Mouse (Mus musculus): ENCODE results near the gene Ccdc28b. TPM values are rescaled to one million over a fixed set of nuclear protein-coding genes. Genes with fewer than 3 reads are reported as not detected.
A peak's percentile ranks its signal among the peaks of the same experiment; 100 is the strongest.

Ccdc28b gene
- polyA plus RNA-seq, 1 experiment, result 14.1 TPM

DNA sequence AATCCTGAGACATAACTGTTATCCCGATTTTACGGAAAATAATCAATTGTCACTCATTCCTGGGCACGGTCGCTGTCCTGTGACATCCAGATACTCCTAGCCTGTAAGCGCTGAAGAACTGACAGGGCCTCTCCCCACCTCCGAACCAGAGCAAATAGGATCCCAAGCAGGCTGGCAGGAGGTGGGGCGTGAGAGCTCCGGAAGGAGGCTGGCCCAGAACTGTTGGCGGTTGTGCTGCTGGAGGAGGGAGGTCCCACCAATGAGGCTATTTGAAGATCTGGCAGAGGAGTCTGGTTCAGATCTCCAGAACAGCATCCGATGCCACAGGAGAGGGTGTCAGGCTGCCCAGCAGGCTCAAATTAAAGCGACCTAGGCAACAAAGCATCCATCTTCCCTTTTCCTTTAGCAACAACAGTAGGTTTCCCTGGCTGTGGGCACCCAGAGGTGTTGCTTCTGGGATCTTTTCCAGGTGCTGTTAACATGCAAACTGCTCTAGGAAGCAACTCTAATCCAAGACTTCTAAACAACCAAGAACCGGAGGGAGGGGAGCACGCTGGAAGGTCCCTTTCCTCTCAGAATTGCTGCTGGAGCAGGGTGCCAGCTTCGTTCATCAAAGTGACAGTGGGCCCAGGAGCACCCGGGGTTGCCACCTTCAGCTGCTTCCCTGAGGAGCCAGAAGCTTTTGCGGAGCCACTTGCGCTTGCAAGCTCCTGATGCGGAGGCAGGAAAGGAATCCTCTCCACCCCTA, 708 bp upstream of the Ccdc28b start:
- H3K27ac ChIP-seq (ENCODE audit: control insufficient read depth, insufficient read depth, low read depth, low read length), result peak overlapping the region; percentile 86
- H3K4me1 ChIP-seq (ENCODE audit: control insufficient read depth, insufficient read depth, low read length), result peaks cover 23% of the 10 kb centered on the region
- no peaks in the 10 kb centered on the region; the same call in 1 of the 2 replicates for H3K36me3 ChIP-seq (ENCODE audit: control insufficient read depth, insufficient read depth, low read length)
- H3K4me3 ChIP-seq (ENCODE audit: control insufficient read depth, low read depth, low read length), result peak overlapping the region; percentile 26
- TF ChIP-seq CTCF (IDR thresholded peaks at IDR 0.05; ENCODE audit: control insufficient read depth, insufficient read depth, insufficient replicate concordance, low read depth, low read length), result no peak
- TF ChIP-seq POLR2A (IDR thresholded peaks at IDR 0.05; ENCODE audit: control insufficient read depth, low read depth, low read length), result peak; percentile 43; the same call in 1 of the 2 replicates
- no peaks in the 10 kb centered on the region for H3K27me3 ChIP-seq (ENCODE audit: control insufficient read depth, insufficient read depth, low read length)

DNA sequence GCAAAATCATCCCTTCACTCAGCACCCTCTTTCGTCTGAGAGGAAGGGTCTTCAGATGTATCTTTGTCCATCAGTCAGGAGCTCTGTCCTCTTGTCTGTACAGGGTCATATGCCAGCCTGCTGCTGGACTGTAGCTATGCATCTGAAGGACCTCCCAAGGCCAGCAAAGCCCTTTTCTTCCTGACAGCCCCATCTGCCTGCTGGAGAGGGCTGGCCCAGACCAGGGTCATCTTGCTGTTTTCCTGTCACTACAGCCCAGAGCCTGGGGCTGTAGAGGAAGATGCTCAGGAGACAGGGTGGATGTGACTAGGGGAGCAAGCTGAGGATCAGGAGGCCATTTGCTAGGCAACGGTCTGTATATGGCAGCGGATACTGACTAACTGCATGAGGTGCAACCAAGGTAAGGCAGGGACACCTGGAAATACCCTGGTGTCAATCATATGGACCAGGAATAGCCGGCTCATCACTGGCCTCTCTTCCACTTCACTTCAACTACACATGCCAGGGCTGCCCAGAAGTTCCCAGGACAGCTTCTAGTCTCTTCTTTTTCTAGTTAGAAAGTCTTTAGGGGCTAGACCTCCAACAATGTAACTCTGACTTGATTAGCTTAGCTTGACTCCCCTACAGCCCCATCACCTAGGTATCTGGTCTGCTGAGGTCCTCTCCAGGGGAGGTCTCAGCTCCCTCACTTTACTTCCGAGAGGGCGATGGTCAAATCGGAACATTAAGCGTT, 778 bp downstream of the Ccdc28b start:
- Histone ChIP-seq H3K4me1 (ENCODE audit: control insufficient read depth, insufficient read depth, low read length) (peaks cover 27% of the 10 kb centered on the region), H3K27ac (ENCODE audit: control insufficient read depth, insufficient read depth, low read depth, low read length) (peak overlapping the region; percentile 22)
- TF ChIP-seq POLR2A (IDR thresholded peaks at IDR 0.05; ENCODE audit: control insufficient read depth, low read depth, low read length) (no peak), CTCF (IDR thresholded peaks at IDR 0.05; ENCODE audit: control insufficient read depth, insufficient read depth, insufficient replicate concordance, low read depth, low read length) (no peak)

DNA sequence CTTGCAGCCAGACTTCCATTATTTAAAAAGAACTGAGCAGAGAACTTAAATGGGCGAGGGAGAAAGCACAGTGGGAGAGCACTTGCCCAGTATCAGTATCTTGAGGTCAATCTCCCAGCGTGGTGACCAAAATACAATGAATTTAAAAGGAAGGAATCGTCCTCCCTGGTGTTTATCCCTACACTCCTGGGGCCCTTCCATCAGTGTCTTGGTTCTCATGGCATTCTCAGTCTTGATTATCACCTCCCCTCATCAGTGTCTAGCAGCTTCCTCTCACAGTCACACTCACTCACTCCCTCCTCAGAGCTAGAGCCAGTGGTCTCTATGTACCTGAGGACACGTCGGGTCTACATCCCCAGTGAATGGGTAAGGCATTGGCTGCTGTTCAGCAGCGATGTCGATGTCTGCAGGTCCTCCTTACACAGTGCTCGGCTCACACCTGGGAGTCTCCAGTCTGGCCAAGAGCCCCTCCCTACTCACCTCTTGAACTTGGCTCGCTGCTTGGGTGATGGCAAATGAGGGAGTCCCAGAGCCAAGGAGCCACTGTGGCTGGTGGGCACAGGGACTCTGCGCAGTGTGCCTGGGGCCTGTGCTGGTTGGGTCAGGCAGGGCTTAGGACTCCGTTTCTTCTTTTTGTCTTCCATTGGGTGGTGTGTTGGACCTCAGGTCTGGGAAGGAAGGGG, 1.5 kb downstream of the Ccdc28b start:
- H3K36me3 ChIP-seq (ENCODE audit: control insufficient read depth, insufficient read depth, low read length), result no peaks in the 10 kb centered on the region
- H3K4me3 ChIP-seq (ENCODE audit: control insufficient read depth, low read depth, low read length), result peak overlapping the region; percentile 36
- no peak for TF ChIP-seq CTCF (IDR thresholded peaks at IDR 0.05; ENCODE audit: control insufficient read depth, insufficient read depth, insufficient replicate concordance, low read depth, low read length)
- no peak for TF ChIP-seq POLR2A (IDR thresholded peaks at IDR 0.05; ENCODE audit: control insufficient read depth, low read depth, low read length)
- peak overlapping the region; percentile 22 for H3K27ac ChIP-seq (ENCODE audit: control insufficient read depth, insufficient read depth, low read depth, low read length)
- H3K27me3 ChIP-seq (ENCODE audit: control insufficient read depth, insufficient read depth, low read length), result no peaks in the 10 kb centered on the region
- H3K4me1 ChIP-seq (ENCODE audit: control insufficient read depth, insufficient read depth, low read length), result peaks cover 29% of the 10 kb centered on the region

More for the DNA sequence above, 778 bp downstream of the Ccdc28b start:
- H3K36me3 ChIP-seq (ENCODE audit: control insufficient read depth, insufficient read depth, low read length), result no peaks in the 10 kb centered on the region
- no peaks in the 10 kb centered on the region for H3K27me3 ChIP-seq (ENCODE audit: control insufficient read depth, insufficient read depth, low read length)
- H3K4me3 ChIP-seq (ENCODE audit: control insufficient read depth, low read depth, low read length), result peak overlapping the region; percentile 45

DNA sequence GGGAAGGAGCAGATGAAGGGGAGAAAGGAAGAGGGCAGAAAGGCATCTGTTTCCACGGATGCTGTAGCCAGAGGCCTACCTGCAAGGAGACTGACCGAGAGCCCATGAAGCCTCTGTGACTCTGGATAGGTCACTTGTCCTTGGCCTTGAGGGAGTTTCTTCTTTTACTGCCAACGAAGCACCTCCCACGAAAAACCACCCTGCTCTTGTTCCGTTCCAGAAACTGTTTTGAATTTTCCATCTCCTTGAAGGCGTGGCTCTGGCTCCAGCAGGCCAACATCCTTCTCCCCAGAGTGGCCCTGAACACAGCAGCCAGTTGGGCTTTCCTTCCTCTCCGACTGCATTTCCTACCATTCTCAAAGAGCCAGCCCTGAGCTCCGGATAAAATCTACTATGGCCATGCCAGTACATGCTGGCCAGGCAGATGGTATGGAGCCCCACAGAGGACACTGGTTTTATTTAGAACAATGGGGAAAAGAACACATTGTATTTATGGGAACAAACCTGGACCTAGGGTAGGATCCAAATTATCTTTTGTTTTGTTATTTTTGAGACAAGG, 2.4 kb downstream of the Ccdc28b start:
- no peak for TF ChIP-seq CTCF (IDR thresholded peaks at IDR 0.05; ENCODE audit: control insufficient read depth, insufficient read depth, insufficient replicate concordance, low read depth, low read length)
- TF ChIP-seq POLR2A (IDR thresholded peaks at IDR 0.05; ENCODE audit: control insufficient read depth, low read depth, low read length), result peak; percentile 18; the same call in 1 of the 2 replicates
- no peaks in the 10 kb centered on the region; the same call in 1 of the 2 replicates for H3K36me3 ChIP-seq (ENCODE audit: control insufficient read depth, insufficient read depth, low read length)
- no peaks in the 10 kb centered on the region for H3K27me3 ChIP-seq (ENCODE audit: control insufficient read depth, insufficient read depth, low read length)
- peak overlapping the region; percentile 44 for H3K4me3 ChIP-seq (ENCODE audit: control insufficient read depth, low read depth, low read length)
- peak overlapping the region; percentile 83 for H3K27ac ChIP-seq (ENCODE audit: control insufficient read depth, insufficient read depth, low read depth, low read length)
- peaks cover 32% of the 10 kb centered on the region for H3K4me1 ChIP-seq (ENCODE audit: control insufficient read depth, insufficient read depth, low read length)

DNA sequence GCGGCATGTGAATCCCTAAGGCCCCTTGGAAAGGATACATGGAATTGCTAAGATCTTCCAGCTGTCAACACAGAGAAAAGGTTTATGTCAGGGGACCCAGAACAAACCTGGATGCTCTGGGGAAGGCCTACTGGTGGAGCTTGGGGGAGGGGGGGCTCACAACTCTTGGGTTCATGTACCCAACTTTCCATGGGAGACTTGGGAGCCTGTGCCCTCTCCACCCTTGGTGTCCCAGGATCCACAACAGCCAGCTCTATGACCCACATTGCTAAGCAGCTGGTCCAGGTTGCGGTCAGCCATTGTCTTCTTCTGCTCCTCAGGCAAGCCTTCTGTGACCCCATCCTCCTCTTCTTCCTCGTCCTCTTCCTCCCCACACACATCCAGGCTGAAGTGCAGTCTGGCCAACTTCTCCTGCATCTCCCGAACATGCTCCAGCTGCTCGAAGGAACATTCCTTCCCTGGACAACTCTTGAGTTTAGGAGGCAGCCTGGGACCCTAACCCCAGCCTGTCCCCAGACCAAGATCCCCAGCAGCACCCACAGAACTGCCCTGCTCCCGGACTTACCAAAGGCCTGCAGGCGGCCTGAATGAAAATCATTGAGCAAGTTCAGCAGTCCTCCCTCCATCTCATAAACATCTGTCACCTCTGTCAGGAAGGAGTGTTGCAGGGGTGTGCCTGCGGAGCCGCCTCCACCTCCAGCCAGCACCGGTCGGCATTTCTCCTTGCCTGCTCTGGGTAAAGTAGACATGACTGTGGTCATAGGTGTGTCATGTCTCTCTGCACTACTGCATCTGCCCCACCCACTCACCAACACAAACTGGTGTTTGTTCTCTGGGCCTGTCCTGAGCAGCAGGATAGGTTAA, 3.1 kb downstream of the Ccdc28b start:
- Histone ChIP-seq H3K36me3 (ENCODE audit: control insufficient read depth, insufficient read depth, low read length) (no peaks in the 10 kb centered on the region; the same call in 1 of the 2 replicates), H3K4me3 (ENCODE audit: control insufficient read depth, low read depth, low read length) (peak overlapping the region; percentile 44), H3K27ac (ENCODE audit: control insufficient read depth, insufficient read depth, low read depth, low read length) (peak overlapping the region; percentile 83), H3K4me1 (ENCODE audit: control insufficient read depth, insufficient read depth, low read length) (peaks cover 35% of the 10 kb centered on the region), H3K27me3 (ENCODE audit: control insufficient read depth, insufficient read depth, low read length) (no peaks in the 10 kb centered on the region)
- TF ChIP-seq POLR2A (IDR thresholded peaks at IDR 0.05; ENCODE audit: control insufficient read depth, low read depth, low read length) (no peak), CTCF (IDR thresholded peaks at IDR 0.05; ENCODE audit: control insufficient read depth, insufficient read depth, insufficient replicate concordance, low read depth, low read length) (no peak)

All from testis, adult 2 months (tissue).